23 mouse cellular contexts compared by ENCODE assay signal in genomic region chr1:182751301-182751700, GRCm38 (mm10). TPM values are rescaled to one million over a fixed set of nuclear protein-coding genes. Genes with fewer than 3 reads are reported as not detected.
"Had no signal": no experiment of that assay in that cellular context is flagged by ENCODE, and none has a peak within 500 bp of the region (broad histone marks: within the 10 kb centered on the region; RNA-seq: fewer than 3 reads in every experiment).

No protein-coding gene starts in this region.

- H3K27ac ChIP-seq: neural tube, embryonic 15.5 days; stomach, embryonic 15.5 days; stomach, postnatal 0 days had no signal

- H3K4me3 ChIP-seq: neural tube, embryonic 15.5 days; stomach, embryonic 15.5 days had no signal

- H3K9me3 ChIP-seq: neural tube, embryonic 15.5 days; stomach, embryonic 15.5 days had no signal

- H3K9ac ChIP-seq: neural tube, embryonic 15.5 days; stomach, embryonic 15.5 days had no signal

- H3K4me1 ChIP-seq: neural tube, embryonic 15.5 days; stomach, embryonic 15.5 days had no signal

- DNase-seq: retina, postnatal 1 day; right cerebral cortex, adult 18-20 months; right cerebral cortex, postnatal 14 days; right cerebral cortex, postnatal 25 days; right cerebral cortex, postnatal 4 days; spleen, adult 18-20 months; thymus, adult 18-20 months; thymus, adult 2 months; thymus, postnatal 14 days; thymus, postnatal 25 days; thymus, postnatal 36 days; thymus, postnatal 4 days had no signal

- H3K36me3 ChIP-seq: neural tube, embryonic 15.5 days; stomach, embryonic 15.5 days had no signal

- H3K27me3 ChIP-seq: neural tube, embryonic 15.5 days; stomach, embryonic 15.5 days had no signal

- H3K4me2 ChIP-seq: neural tube, embryonic 15.5 days; stomach, embryonic 15.5 days had no signal

RNA-seq across cellular contexts. Expression of gene Ccdc185, which starts 2.3 kb away (rescaled TPM):
- total RNA-seq: neutrophil, adult 5-6 weeks had no signal
- polyA plus RNA-seq: neural tube, embryonic 14.5 days; neural tube, embryonic 15.5 days; small intestine, adult 2 months; spleen, adult 2 months; stomach, embryonic 14.5 days; stomach, embryonic 15.5 days; stomach, embryonic 16.5 days; stomach, postnatal 0 days; thymus, adult 2 months; thymus, postnatal 0 days; urinary bladder, adult 2 months had no signal

RNA-seq across cellular contexts. Expression of gene Susd4, which starts 12.4 kb away (rescaled TPM):
- total RNA-seq: neutrophil, adult 5-6 weeks had no signal
